Mouse (Mus musculus) liver, embryonic 11.5 days (tissue): Measurements from ENCODE around the gene Pou6f1. TPM values are rescaled to one million over a fixed set of nuclear protein-coding genes. Genes with fewer than 3 reads are reported as not detected.
"Not testable (repeated sequence)": the region's sequence is repeated elsewhere in the genome, so short reads cannot be mapped to it uniquely, and the experiment has no call there.

Source experiments
- ATAC-seq: fragments of 200-750 bp; cut with Nextera tagmentation; replicated peaks from 2 replicates; pipeline ENCODE4 v1.8.0; 2017; ENCODE audit warnings: moderate number of reproducible peaks, mild to moderate bottlenecking, moderate TSS enrichment, moderate library complexity; ENCODE audit not compliant: low FRiP score
- DNase-seq: peaks from one replicate; pipeline ENCODE4 v3.0.0-alpha.2; 2017; ENCODE audit warnings: low spot score
- H3K27ac ChIP-seq: fragments of 300-500 bp; sonication (generic); 2 replicates; pipeline ENCODE4 v1.5.1; 2014; ENCODE audit warnings: mild to moderate bottlenecking, low read depth, low read length, control low read depth
- H3K27me3 ChIP-seq: fragments of 300-500 bp; sonication (generic); replicated peaks from 2 replicates; pipeline ENCODE4 v1.6.1; 2014; ENCODE audit warnings: low read length, mixed read lengths; ENCODE audit not compliant: control insufficient read depth, insufficient read depth
- H3K36me3 ChIP-seq: fragments of 300-500 bp; sonication (generic); 2 replicates; pipeline ENCODE4 v1.6.1; 2014; ENCODE audit warnings: mild to moderate bottlenecking, low read length, moderate library complexity, mixed read lengths; ENCODE audit not compliant: control insufficient read depth, insufficient read depth
- H3K4me1 ChIP-seq: fragments of 300-500 bp; sonication (generic); replicated peaks from 2 replicates; pipeline ENCODE4 v1.6.1; 2014; ENCODE audit warnings: low read length, mixed read lengths; ENCODE audit not compliant: control insufficient read depth, insufficient read depth
- H3K4me2 ChIP-seq: fragments of 300-500 bp; sonication (generic); 2 replicates; pipeline ENCODE4 v1.6.1; 2014; ENCODE audit warnings: mild to moderate bottlenecking, control low read depth, moderate library complexity
- H3K4me3 ChIP-seq: fragments of 300-500 bp; sonication (generic); 2 replicates; pipeline ENCODE4 v1.5.1; 2014; ENCODE audit warnings: low read depth, low read length, control low read depth
- H3K9ac ChIP-seq: fragments of 300-500 bp; sonication (generic); 2 replicates; pipeline ENCODE4 v1.6.1; 2014; ENCODE audit warnings: low read depth, low read length, control low read depth
- H3K9me3 ChIP-seq: fragments of 300-500 bp; sonication (generic); 2 replicates; pipeline ENCODE4 v1.6.1; 2016; ENCODE audit warnings: low read length, inconsistent platforms, mixed read lengths; ENCODE audit not compliant: control insufficient read depth
- whole genome bisulfite sequencing: fragments of 180-500 bp; shearing (Covaris S2); extraction: QIAGEN DNeasy Blood & Tissue Kit; methylation state at CpG from one replicate; pipeline ENCODE4 v1.1.7; 2014; 5-methylcytosine and 5-hydroxymethylcytosine counted together
- polyA plus RNA-seq: library from polyadenylated mRNA; unstranded; fragments of >200 nt; fragmentation: Nextera tagmentation; extraction: Ambion mirVana; gene quantifications from 2 replicates; pipeline ENCODE4 v1.2.1, GENCODE M21; 2014

Pou6f1 gene
- polyA plus RNA-seq, 1 experiment from 2014 or later = 0.92 TPM

- Histone ChIP-seq H3K27me3 (no peaks in the 10 kb centered on the region; the same call in 1 of the 2 replicates), H3K27ac (no peak overlapping the region), H3K36me3 (no peaks in the 10 kb centered on the region), H3K4me2 (no peak overlapping the region), H3K4me3 (no peak overlapping the region), H3K9me3 (no peaks in the 10 kb centered on the region), H3K4me1 (peaks cover 13% of the 10 kb centered on the region), H3K9ac (no peak overlapping the region)
- ATAC-seq (no peak), DNase-seq (no peak)
- 21% methylated on average over 10 of the region's 10 CpGs for WGBS
Measured at GRCm38 (mm10) chr15:100627287-100627686, 27.5 kb upstream of the Pou6f1 start.

DNA sequence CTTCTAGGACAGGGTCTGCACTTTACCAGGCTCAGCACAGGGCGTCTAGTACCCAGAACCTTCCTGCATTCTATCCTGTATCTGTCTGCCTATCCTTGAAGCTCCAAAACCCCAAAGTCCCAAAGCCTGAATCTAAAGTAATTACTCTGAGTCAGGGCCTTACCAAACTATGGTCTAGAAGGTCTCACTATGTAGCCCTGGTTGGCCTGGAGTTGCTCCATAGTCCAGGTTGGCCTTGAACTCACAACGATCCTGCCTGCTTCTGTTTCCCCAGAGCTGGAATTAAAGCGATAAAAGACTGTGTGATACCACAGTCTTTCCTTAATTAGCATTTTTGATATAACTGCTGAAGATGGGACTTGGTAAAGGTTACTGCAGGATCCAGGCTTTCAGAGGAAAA is 24.7 kb upstream of the Pou6f1 start:
- Histone ChIP-seq H3K27ac (no peak overlapping the region), H3K4me3 (no peak overlapping the region), H3K9me3 (no peaks in the 10 kb centered on the region), H3K4me2 (no peak overlapping the region), H3K27me3 (no peaks in the 10 kb centered on the region; the same call in 1 of the 2 replicates), H3K36me3 (peaks cover 12% of the 10 kb centered on the region), H3K9ac (no peak overlapping the region), H3K4me1 (peaks cover 8% of the 10 kb centered on the region)
- ATAC-seq (no peak), DNase-seq (no peak)
- 83% methylated on average over 3 of the region's 3 CpGs for WGBS

GRCm38 (mm10) chr15:100623754-100624153 is 24.0 kb upstream of the Pou6f1 start:
- no peaks in the 10 kb centered on the region; the same call in 1 of the 2 replicates for H3K27me3 ChIP-seq
- H3K27ac ChIP-seq = no peak overlapping the region
- ATAC-seq (no peak), DNase-seq (no peak)
- H3K9ac ChIP-seq = no peak overlapping the region
- no peak overlapping the region for H3K4me3 ChIP-seq
- peaks cover 18% of the 10 kb centered on the region for H3K36me3 ChIP-seq
- WGBS = 74% methylated on average over 9 of the region's 9 CpGs
- H3K4me2 ChIP-seq = no peak overlapping the region
- no peaks in the 10 kb centered on the region for H3K9me3 ChIP-seq
- H3K4me1 ChIP-seq = peaks cover 8% of the 10 kb centered on the region

- Histone ChIP-seq H3K9me3 (no peaks in the 10 kb centered on the region), H3K36me3 (peaks cover 29% of the 10 kb centered on the region), H3K4me1 (no peaks in the 10 kb centered on the region; the same call in 1 of the 2 replicates), H3K9ac (no peak overlapping the region), H3K4me2 (no peak overlapping the region), H3K27me3 (no peaks in the 10 kb centered on the region), H3K27ac (peak overlapping the region; percentile 28; the same call in 1 of the 2 replicates), H3K4me3 (no peak overlapping the region)
- WGBS = 81% methylated on average over 7 of the region's 7 CpGs
- DNase-seq (no peak), ATAC-seq (no peak; the same call in 1 of the 2 replicates)
Measured at GRCm38 (mm10) chr15:100622164-100622563, 22.4 kb upstream of the Pou6f1 start.

DNA sequence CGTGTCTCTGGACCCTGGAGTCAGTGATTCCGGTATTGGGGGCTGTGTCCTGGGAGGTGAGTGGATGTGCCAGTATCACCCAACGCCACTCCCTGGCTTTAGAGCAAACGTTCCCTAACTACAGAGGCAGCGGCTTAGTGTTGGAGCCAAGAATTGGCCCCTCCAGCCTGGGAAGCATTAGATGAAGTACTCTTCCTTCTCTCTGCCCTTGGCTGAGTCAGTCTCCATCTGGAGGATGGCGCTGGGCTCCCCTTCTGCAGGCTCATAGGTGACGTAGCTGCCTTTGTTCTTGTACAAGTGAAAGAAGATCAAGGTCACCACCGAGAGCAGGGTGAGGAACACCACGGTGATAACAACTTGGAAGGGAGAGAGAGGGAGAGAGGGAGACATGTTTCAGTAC is 21.9 kb upstream of the Pou6f1 start:
- H3K4me3 ChIP-seq, H3K27ac ChIP-seq, H3K9me3 ChIP-seq, H3K4me2 ChIP-seq, H3K9ac ChIP-seq, ATAC-seq, DNase-seq, H3K27me3 ChIP-seq, H3K4me1 ChIP-seq: not testable (repeated sequence)
- WGBS = 68% methylated on average over 9 of the region's 9 CpGs
- H3K36me3 ChIP-seq = peaks cover 29% of the 10 kb centered on the region

DNA sequence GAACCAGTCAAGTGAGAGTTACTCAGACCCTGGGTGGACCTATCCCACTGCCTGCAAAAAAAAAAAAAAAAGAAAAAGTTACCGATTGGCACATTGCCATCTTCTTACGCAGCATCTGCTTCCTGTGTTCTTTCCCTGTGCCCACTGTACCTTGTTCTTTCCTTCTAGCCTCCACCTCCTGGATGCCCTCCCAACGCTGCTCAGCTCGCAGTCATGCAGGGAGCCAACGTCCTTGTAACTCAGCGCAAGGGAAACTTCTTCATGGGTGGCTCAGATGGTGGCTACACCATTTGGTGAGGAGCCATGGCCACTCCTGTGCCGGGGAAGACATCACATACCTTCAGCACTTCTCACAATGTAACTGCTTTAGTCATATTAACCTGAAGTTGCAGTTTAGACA is 19.4 kb upstream of the Pou6f1 start:
- no peak for DNase-seq
- Histone ChIP-seq H3K27me3 (no peaks in the 10 kb centered on the region), H3K9me3 (no peaks in the 10 kb centered on the region), H3K9ac (no peak overlapping the region), H3K36me3 (peaks cover 29% of the 10 kb centered on the region), H3K4me1 (peaks cover 6% of the 10 kb centered on the region), H3K4me2 (no peak overlapping the region), H3K27ac (no peak overlapping the region), H3K4me3 (no peak overlapping the region)
- WGBS = 86% methylated on average over 7 of the region's 7 CpGs
- ATAC-seq = no peak

DNA sequence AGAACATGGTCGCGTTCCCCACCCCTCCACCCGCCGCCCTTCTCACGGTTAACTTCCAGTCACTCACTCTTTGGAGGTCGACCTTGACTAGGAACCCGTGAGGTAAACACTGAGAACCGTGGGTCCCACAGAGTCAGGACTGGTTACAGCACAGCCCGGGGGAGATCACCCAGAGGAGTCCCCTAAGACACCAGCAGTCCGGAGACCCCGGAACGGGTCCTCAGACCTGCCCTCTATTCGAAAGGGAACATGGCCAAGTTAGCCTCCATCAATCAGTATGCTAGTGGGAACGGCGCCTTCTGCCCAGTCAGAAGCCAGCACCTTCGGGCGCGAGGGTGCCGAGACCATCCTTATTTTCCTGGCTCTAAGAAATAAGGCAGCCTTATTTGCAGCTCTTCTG is 16.4 kb upstream of the Pou6f1 start:
- Histone ChIP-seq H3K27ac (peak overlapping the region; percentile 99), H3K27me3 (no peaks in the 10 kb centered on the region), H3K4me3 (peak overlapping the region; percentile 94), H3K4me1 (peaks cover 14% of the 10 kb centered on the region), H3K36me3 (peaks cover 29% of the 10 kb centered on the region), H3K9me3 (no peaks in the 10 kb centered on the region), H3K4me2 (peak overlapping the region; percentile 92), H3K9ac (peak overlapping the region; percentile 98)
- ATAC-seq = no peak
- DNase-seq = no peak
- under 1% methylated on average over 19 of the region's 19 CpGs for WGBS

DNA sequence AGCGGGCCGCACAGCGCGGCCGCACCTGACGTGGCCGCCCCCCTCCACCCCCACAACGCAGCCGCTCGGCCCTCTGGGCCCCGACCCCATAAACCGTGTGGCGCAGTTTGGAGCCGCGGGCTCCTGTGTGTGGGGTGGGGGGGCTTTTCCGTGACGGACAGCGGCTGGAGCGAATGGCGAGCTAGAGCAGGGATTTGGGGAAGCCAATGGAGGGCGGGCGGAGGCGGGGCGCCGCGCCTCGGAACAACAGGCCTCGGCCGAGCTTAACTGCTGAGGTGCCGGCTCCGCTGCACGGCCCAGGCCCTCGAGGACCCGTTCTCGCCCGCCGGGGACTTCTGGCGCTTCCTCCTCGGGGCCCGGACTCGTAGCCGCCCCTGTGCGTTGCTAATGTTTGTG is 16.0 kb upstream of the Pou6f1 start:
- whole genome bisulfite sequencing = under 1% methylated on average over 43 of the region's 43 CpGs
- ATAC-seq = peak; percentile 79

DNA sequence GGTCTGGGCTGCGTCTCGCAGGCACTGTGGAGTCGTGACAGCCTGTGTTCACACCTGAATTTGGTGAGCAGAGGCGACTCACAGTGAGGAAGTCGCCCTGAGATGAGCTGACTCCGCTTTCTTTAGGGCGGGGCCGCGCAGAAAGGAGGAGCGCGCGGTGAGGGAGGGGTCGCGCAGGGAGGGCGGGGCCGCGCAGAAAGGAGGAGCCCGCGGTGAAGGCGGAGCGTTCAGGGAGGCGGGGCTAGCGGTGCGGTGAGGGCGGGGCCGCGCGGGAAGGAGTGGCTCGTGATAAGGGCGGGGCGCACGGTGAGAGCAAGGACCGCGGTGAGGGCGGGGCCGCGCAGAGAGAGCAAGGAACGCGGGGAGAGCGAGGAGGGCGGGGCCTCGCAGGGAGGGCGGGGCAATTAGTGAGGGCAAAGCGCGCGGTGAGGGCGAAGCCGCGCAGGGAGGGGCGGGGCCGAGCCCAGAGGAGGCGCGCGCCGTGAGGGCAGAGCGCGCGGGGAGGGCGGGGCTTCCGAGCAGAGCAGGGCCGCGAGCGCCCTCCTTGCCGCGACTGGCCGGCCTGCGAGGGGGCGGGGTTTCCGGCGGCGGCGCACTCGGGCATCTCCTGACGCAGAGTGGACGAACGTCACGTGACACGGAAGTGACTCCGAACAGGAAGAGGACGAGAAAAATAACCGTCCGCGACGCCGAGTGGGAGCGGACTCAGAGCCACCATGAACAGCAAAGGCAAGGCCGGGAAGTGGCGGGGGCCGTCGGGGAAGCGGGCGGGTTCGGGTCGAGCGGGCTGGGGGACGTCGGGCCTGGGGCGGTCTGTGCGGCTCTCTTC is 15.4 kb upstream of the Pou6f1 start, which contains the start of gene Dazap2:
Dazap2 (plus strand) TSS at position 354 of the 829 bp plus-strand sequence.
- peak within 1 kb of the TSS; percentile 98 for H3K9ac ChIP-seq
- peak; percentile 100 for DNase-seq
- under 1% methylated on average over 95 of the region's 99 CpGs for WGBS

More for the DNA sequence above, 16.0 kb upstream of the Pou6f1 start:
- H3K9me3 ChIP-seq = no peaks in the 10 kb centered on the region
- no peaks in the 10 kb centered on the region for H3K27me3 ChIP-seq
- peak overlapping the region; percentile 94 for H3K4me3 ChIP-seq
- H3K36me3 ChIP-seq = peaks cover 27% of the 10 kb centered on the region
- DNase-seq = peak; percentile 90
- peak overlapping the region; percentile 99 for H3K27ac ChIP-seq
- H3K4me2 ChIP-seq = peak overlapping the region; percentile 92
- peaks cover 14% of the 10 kb centered on the region for H3K4me1 ChIP-seq
- peak overlapping the region; percentile 98 for H3K9ac ChIP-seq

More for the DNA sequence above, 15.4 kb upstream of the Pou6f1 start, which contains the start of gene Dazap2:
- peaks cover 14% of the 10 kb centered on the region for H3K4me1 ChIP-seq
- H3K27ac ChIP-seq = peak within 1 kb of the TSS; percentile 99
- H3K4me3 ChIP-seq = peak within 1 kb of the TSS; percentile 94
- peaks cover 24% of the 10 kb centered on the region for H3K36me3 ChIP-seq
- no peaks in the 10 kb centered on the region for H3K27me3 ChIP-seq
- no peaks in the 10 kb centered on the region for H3K9me3 ChIP-seq
- peak within 1 kb of the TSS; percentile 92 for H3K4me2 ChIP-seq
- ATAC-seq = peak; percentile 84
